Mouse (Mus musculus) midbrain, embryonic 10.5 days (tissue): ENCODE data around the gene Rnf43. TPM values are rescaled to one million over a fixed set of nuclear protein-coding genes. Genes with fewer than 3 reads are reported as not detected.

ENCODE experiments used
- DNase-seq: peaks from one replicate; pipeline ENCODE4 v3.0.0-alpha.2; 2017; ENCODE audit warnings: low spot score
- H3K27ac ChIP-seq: fragments of 300-500 bp; sonication (generic); replicated peaks from 2 replicates; pipeline ENCODE4 v1.5.1; 2016; ENCODE audit warnings: mild to moderate bottlenecking
- H3K27me3 ChIP-seq: fragments of 300-500 bp; sonication (generic); 2 replicates; pipeline ENCODE4 v1.6.1; 2016; ENCODE audit warnings: low read depth, mild to moderate bottlenecking; ENCODE audit not compliant: poor library complexity, severe bottlenecking
- H3K36me3 ChIP-seq: fragments of 300-500 bp; sonication (generic); 2 replicates; pipeline ENCODE4 v1.6.1; 2016; ENCODE audit warnings: mild to moderate bottlenecking, moderate library complexity
- H3K4me1 ChIP-seq: fragments of 300-500 bp; sonication (generic); 2 replicates; pipeline ENCODE4 v1.6.1; 2016
- H3K4me3 ChIP-seq: fragments of 300-500 bp; sonication (generic); 2 replicates; pipeline ENCODE4 v1.5.1; 2016; ENCODE audit warnings: mild to moderate bottlenecking, moderate library complexity
- H3K9me3 ChIP-seq: fragments of 300-500 bp; sonication (generic); replicated peaks from 2 replicates; pipeline ENCODE4 v1.6.1; 2016; ENCODE audit warnings: mild to moderate bottlenecking
- WGBS: fragments of 180-500 bp; shearing (Covaris S2); methylation state at CpG from one replicate; pipeline ENCODE4 v1.1.7; 2016; 5-methylcytosine and 5-hydroxymethylcytosine counted together
- polyA plus RNA-seq: library from polyadenylated mRNA; unstranded; fragments of >200 nt; fragmentation: Nextera tagmentation; extraction: Ambion mirVana; gene quantifications from 2 replicates; pipeline ENCODE4 v1.2.1, GENCODE M21; 2016

Gene Rnf43
- polyA plus RNA-seq, 1 experiment from 2014 or later = 0.95 TPM

DNA sequence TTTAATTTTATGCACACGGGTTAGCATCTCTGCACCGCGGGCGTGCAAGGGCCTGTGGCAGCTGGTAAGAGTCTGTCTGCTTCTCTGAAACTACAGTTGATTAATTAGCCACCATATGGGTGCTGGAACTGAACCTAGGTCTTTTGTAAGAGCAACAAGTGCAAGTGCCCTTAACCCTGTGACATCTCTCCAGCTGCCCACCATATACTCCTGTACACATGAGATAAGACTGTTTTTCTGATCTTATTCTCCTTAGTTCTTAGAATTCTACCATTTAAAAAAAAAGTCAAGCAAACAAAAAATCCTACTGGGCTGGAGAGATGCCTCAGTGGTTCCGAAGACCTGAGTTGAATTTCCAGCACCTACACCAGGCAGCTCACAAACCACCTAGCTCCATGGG, 41.1 kb downstream of the Rnf43 start:
- DNase-seq = no peak
- Histone ChIP-seq H3K27me3 (0 out of 2 replicates have a peak, but pooled peaks cover 13% of the 10 kb centered on the region), H3K27ac (no peak overlapping the region), H3K4me1 (peaks cover 26% of the 10 kb centered on the region), H3K4me3 (no peak overlapping the region), H3K36me3 (no peaks in the 10 kb centered on the region), H3K9me3 (no peaks in the 10 kb centered on the region)
- WGBS = 97% methylated on average over 5 of the region's 5 CpGs

DNA sequence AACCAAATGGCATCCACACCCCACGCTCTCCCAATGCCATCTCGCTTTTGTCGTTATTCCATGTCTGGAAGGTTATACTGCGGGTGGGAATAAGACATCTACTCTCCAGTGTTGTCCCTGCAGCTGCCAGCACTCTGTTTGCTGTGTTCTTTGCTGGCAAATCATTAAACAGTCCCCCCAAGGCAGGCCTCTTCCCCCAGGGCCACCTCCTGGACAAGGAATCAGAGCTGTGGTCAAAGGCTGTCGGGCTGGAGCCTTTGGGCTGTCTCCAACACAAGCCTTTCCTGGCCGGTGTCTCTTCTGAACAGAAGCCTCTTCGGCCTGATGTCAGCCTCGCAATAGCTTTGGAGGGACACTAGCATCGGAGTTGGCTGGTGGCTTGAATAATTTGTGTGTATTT, 41.8 kb downstream of the Rnf43 start:
- Histone ChIP-seq H3K36me3 (no peaks in the 10 kb centered on the region), H3K4me3 (no peak overlapping the region), H3K27ac (peak overlapping the region; percentile 14), H3K9me3 (no peaks in the 10 kb centered on the region), H3K27me3 (peaks cover 19% of the 10 kb centered on the region), H3K4me1 (peaks cover 26% of the 10 kb centered on the region)
- 90% methylated on average over 9 of the region's 9 CpGs for WGBS
- no peak for DNase-seq

DNA sequence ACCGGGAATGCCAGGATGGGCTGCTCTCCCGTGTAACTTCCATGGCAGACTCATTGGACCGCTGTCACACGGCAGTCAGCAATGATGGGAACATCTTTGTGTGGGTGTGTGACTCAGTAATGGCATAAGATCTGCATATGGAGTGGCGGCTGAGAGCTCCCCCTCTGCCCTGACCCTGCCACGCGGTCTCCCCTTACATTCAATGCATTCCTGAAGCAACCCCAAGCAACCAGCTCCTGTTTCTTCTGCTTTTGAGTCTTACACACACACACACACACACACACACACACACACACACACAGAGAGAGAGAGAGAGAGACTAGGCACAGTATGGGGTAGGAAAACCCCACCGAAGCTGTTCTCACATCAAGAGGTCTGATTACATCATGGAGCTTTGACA, 45.0 kb downstream of the Rnf43 start:
- peaks cover 44% of the 10 kb centered on the region for H3K27me3 ChIP-seq
- H3K4me1 ChIP-seq = peaks cover 39% of the 10 kb centered on the region
- no peak overlapping the region for H3K4me3 ChIP-seq
- peak; percentile 54 for DNase-seq
- no peaks in the 10 kb centered on the region for H3K36me3 ChIP-seq
- WGBS = 44% methylated on average over 8 of the region's 8 CpGs
- no peaks in the 10 kb centered on the region for H3K9me3 ChIP-seq
- H3K27ac ChIP-seq = peak overlapping the region; percentile 29

DNA sequence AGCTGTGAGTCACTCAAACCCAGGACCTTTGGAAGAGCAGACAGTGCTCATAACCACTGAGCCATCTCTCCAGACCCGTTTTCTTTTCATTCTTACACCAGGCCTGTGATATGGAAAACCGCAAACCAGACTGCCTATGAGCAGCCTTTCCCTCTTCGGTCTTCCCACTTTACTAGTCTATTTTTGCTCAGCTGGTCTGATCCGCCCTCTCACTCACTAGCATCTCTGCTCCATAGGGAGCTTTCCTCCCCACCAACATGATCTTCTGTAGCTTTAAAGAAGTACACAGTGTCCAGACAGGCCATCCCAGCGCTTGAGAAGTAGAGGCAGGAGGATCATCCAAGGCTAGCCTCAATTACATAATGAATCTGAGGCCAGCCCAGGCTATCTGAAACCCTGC, 46.5 kb downstream of the Rnf43 start:
- H3K4me1 ChIP-seq = peaks cover 39% of the 10 kb centered on the region
- H3K9me3 ChIP-seq = no peaks in the 10 kb centered on the region
- WGBS = 84% methylated on average over 5 of the region's 5 CpGs
- H3K4me3 ChIP-seq = no peak overlapping the region
- H3K27ac ChIP-seq = no peak overlapping the region
- H3K36me3 ChIP-seq = no peaks in the 10 kb centered on the region
- no peak for DNase-seq
- peaks cover 44% of the 10 kb centered on the region for H3K27me3 ChIP-seq

DNA sequence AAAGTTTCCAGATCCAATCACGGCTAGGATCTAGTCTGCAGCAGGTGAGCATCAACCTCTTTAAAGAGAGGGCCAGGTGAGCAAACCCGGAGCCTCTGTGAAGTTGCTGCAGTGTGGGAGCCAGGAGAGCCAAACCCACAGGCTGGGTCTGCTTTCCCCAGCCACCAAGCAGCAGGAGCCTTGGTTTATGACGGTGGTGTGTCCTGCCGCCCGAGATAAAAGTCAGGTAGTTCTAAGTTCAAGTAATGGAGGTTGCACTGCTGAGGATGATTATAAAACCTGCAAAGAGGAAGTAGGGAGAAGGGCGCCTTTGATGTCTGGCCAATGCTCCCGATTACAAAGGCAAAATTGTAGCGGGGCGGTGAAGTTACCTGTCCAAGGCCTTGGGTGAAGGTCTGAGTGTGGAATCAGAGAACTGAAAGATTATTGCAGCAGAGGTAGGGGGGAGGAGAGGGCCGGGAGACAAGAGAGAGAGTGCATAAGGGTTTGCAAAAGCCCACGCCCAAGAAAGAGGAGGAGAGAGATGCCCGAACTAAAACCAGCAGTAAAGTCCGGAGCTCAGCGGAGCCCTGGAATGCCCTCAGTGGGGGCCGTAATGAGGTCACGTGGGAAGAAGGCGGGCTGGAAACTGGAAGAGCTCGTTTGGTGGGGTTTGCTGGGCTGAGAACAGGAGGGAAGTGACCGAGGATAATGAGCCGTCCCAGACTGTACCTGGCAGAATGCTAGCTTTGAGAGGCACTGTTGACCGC, 47.2 kb downstream of the Rnf43 start:
- peaks cover 44% of the 10 kb centered on the region for H3K27me3 ChIP-seq
- H3K4me1 ChIP-seq = peaks cover 33% of the 10 kb centered on the region
- peak overlapping the region; percentile 41 for H3K4me3 ChIP-seq
- no peaks in the 10 kb centered on the region for H3K36me3 ChIP-seq
- 12% methylated on average over 21 of the region's 21 CpGs for WGBS
- peak overlapping the region; percentile 55; the same call in 1 of the 2 replicates for H3K27ac ChIP-seq
- peak; percentile 52 for DNase-seq
- no peaks in the 10 kb centered on the region for H3K9me3 ChIP-seq

DNA sequence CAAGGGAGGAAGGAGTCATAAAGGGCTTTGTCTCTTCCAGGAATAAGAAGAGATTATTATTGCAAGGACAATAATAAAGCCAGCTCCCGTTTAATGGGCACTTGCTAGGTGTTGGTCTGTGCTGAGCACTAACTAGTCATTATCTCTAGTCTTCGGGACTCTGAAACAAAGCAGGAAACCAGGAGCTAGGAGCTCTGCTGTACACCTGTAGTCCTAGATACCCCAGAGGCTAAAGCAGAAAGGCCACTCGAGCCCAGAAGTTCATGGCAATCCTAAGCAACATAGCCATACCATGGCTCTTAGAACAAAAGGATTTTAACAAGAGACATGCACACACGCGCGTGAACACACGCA, 47.7 kb downstream of the Rnf43 start:
- no peak for DNase-seq
- 48% methylated on average over 7 of the region's 7 CpGs for WGBS
- no peaks in the 10 kb centered on the region for H3K36me3 ChIP-seq
- peaks cover 30% of the 10 kb centered on the region for H3K4me1 ChIP-seq
- H3K27me3 ChIP-seq = peaks cover 44% of the 10 kb centered on the region
- H3K27ac ChIP-seq = peak overlapping the region; percentile 55; the same call in 1 of the 2 replicates
- H3K9me3 ChIP-seq = no peaks in the 10 kb centered on the region
- H3K4me3 ChIP-seq = peak overlapping the region; percentile 41

DNA sequence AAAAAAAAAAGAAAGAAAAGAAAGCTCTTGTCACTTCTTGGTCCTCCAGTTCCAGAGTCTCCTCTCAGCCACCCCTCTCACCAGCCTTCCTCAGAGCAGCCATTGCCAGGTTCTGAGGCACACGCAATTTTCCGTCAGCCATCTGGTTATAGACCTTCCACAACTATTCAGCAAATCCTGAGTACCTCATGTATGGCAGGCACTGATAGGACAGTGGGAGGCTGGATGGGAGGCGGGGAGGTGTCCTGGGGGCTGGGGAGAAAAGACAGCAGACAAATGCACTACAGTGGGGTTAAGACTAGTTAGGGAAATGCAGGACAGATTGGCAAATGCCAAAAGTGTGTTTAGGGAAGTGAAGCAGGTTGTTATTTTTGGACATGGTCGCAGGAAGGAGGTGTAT, 49.7 kb downstream of the Rnf43 start:
- Histone ChIP-seq H3K9me3 (no peaks in the 10 kb centered on the region), H3K36me3 (no peaks in the 10 kb centered on the region), H3K4me1 (peaks cover 28% of the 10 kb centered on the region), H3K27ac (no peak overlapping the region), H3K4me3 (no peak overlapping the region), H3K27me3 (peaks cover 44% of the 10 kb centered on the region)
- no peak for DNase-seq
- 85% methylated on average over 4 of the region's 4 CpGs for WGBS

DNA sequence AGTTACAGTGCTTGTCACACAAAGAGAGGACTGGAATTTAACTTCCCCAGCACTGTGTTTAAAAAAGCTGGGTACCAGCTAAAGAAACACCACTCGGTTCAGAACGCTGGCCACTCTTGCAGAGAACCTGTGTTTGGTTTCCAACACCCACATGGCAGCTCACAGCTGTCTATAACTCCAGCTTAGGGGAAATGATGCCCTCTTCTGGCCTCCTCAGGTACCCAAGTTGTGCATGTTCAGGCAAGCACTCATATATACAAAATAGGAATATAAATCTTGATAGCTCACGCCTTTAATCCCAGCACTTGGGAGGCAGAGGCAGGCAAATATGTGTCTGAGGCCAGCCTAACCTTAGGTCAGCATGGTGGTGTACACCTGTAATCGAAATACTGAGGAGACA, 53.5 kb downstream of the Rnf43 start:
- no peaks in the 10 kb centered on the region for H3K36me3 ChIP-seq
- no peak overlapping the region for H3K27ac ChIP-seq
- DNase-seq = no peak
- peaks cover 7% of the 10 kb centered on the region for H3K27me3 ChIP-seq
- WGBS = 89% methylated on average over 4 of the region's 4 CpGs
- no peak overlapping the region for H3K4me3 ChIP-seq
- peaks cover 7% of the 10 kb centered on the region for H3K4me1 ChIP-seq
- no peaks in the 10 kb centered on the region for H3K9me3 ChIP-seq

DNA sequence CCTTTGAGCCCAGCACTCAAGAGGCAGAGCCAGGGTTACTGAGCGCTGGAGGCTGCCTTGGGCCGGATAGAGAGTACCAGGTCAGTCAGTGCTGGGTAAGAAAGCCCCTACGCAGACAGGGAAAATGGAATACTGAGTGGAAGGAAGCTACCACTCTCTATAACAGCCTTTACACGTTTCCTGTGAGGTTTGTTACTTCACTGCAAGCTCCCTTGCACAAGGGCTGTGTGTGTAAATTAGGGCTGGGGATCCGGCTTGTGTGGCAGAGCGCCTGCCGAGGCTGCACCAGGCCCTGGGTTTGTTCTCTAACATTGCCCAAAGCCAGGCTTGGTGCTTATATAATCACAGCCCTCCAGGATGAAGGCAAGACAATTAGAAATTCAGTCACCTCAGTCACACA, 57.0 kb downstream of the Rnf43 start:
- Histone ChIP-seq H3K4me3 (no peak overlapping the region), H3K9me3 (no peaks in the 10 kb centered on the region), H3K36me3 (no peaks in the 10 kb centered on the region), H3K4me1 (peaks cover 7% of the 10 kb centered on the region), H3K27me3 (no peaks in the 10 kb centered on the region), H3K27ac (peak overlapping the region; percentile 29)
- WGBS = 67% methylated on average over 7 of the region's 7 CpGs
- no peak for DNase-seq

DNA sequence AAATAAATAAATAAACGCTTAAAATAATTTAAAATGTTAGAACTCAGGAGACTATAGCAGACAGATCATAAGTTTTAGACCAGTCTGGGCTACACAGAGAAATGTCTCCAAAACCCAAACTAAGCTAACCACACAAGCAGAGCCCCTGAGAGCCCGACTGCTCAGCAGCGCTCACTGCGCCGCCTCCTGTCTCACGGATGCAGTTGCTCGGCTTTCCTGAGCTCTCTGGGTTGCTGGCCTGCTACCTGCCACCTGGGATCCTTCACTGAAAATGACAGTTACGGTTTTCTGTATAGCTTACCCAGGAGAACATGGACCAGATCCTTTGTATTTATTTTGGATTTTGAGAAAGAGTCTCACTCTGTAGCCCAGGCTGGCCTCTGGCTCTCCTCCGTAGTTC, 57.8 kb downstream of the Rnf43 start:
- WGBS = 52% methylated on average over 9 of the region's 9 CpGs
- Histone ChIP-seq H3K27me3 (no peaks in the 10 kb centered on the region), H3K27ac (no peak overlapping the region), H3K36me3 (no peaks in the 10 kb centered on the region), H3K4me3 (no peak overlapping the region), H3K4me1 (peaks cover 13% of the 10 kb centered on the region), H3K9me3 (no peaks in the 10 kb centered on the region)
- no peak for DNase-seq

DNA sequence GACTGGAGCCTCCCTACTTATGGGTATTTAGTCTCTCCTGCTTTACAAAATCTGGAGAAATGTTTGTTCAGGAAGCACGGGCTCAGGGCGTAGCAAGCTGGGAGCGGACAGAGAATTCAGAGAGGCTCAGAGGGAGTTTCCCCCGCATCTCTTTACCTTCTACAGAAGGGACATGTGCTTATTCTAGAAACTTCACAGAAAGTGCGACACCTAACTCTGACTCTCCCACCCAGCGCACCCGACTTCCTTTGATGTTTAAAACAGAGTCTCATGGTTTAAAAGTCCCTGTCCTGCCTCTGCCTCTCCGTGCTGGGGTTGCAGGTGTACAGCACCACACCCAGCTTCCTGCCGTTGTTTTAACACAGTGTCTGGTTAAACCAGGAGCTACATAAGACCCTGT, 58.3 kb downstream of the Rnf43 start:
- no peaks in the 10 kb centered on the region for H3K36me3 ChIP-seq
- no peak for DNase-seq
- H3K9me3 ChIP-seq = no peaks in the 10 kb centered on the region
- H3K4me1 ChIP-seq = peaks cover 18% of the 10 kb centered on the region
- no peaks in the 10 kb centered on the region for H3K27me3 ChIP-seq
- 78% methylated on average over 9 of the region's 9 CpGs for WGBS
- no peak overlapping the region for H3K4me3 ChIP-seq
- H3K27ac ChIP-seq = no peak overlapping the region

DNA sequence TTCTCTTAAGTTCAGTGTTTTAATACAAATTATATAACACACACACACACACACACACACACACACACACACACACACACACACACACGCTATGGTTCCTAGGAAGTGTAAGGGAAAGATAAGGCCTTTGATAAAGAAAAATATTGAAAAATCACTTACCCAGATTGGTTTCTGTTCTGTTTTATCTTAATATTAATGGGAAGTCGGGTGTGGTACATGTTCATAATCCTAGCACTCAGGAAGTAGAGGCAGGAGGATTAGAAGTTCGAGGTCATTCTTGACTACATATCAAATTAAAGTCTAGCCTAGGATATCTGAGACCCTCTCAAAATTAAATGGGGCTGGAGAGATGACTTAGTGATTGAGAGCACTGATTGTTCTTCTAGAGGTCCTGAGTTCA, 59.6 kb downstream of the Rnf43 start:
- Histone ChIP-seq H3K4me1 (peaks cover 31% of the 10 kb centered on the region), H3K36me3 (no peaks in the 10 kb centered on the region), H3K27ac (no peak overlapping the region), H3K4me3 (no peak overlapping the region), H3K9me3 (no peaks in the 10 kb centered on the region), H3K27me3 (no peaks in the 10 kb centered on the region)
- DNase-seq = no peak
- 84% methylated on average over 3 of the region's 3 CpGs for WGBS

DNA sequence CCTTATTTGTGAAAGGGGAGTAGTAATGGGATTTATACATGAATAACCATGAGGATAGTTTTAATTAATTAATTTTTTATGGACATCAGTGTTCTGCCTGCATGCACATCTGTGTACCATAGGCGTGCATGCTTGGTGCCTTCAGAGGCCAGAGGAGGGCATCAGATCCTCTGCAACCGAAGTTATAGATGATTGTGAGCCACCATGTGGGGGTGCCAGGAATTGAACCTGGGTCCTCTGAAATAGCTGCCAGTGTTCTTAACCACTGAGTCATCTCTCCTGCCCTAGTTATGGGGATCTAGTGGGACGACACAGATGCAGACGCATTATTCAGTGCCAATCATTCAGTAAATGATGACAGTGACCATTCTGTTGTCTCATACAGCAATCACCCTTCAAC, 60.4 kb downstream of the Rnf43 start:
- Histone ChIP-seq H3K4me1 (peaks cover 32% of the 10 kb centered on the region), H3K4me3 (no peak overlapping the region), H3K27ac (no peak overlapping the region), H3K27me3 (no peaks in the 10 kb centered on the region), H3K9me3 (no peaks in the 10 kb centered on the region), H3K36me3 (no peaks in the 10 kb centered on the region)
- DNase-seq = no peak
- WGBS = 84% methylated on average over 4 of the region's 4 CpGs

DNA sequence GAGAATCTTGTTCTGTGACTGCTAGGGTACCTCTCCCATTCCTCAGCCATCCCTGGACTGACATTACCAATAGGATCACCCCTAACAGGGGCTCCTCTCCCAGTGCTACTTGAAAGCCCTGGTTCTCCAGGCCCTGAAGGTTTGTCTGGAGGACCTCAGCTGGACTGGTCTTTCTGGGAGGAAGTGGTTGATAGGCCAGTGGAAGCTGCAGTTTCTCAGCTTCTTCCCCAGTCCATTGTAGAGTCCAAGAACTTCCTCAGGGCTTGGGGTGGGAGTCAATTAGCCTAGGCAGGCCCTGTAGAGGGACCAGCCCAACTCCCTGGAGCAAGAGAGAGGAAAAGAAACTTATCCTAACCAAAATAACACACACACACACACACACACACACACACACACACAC, 63.0 kb downstream of the Rnf43 start:
- Histone ChIP-seq H3K36me3 (no peaks in the 10 kb centered on the region), H3K4me3 (peak overlapping the region; percentile 14; the same call in 1 of the 2 replicates)

More for the DNA sequence above, 63.0 kb downstream of the Rnf43 start:
- Histone ChIP-seq H3K27me3 (no peaks in the 10 kb centered on the region), H3K9me3 (no peaks in the 10 kb centered on the region), H3K27ac (peak overlapping the region; percentile 83), H3K4me1 (peaks cover 25% of the 10 kb centered on the region)
- no peak for DNase-seq
